Mouse (Mus musculus): ENCODE measurements around the gene Ldlrad3. TPM values are rescaled to one million over a fixed set of nuclear protein-coding genes. Genes with fewer than 3 reads are reported as not detected.

The Ldlrad3 gene
- total RNA-seq, 2 experiments from 2014 or later, result 4.5 to 5.9 TPM

DNA sequence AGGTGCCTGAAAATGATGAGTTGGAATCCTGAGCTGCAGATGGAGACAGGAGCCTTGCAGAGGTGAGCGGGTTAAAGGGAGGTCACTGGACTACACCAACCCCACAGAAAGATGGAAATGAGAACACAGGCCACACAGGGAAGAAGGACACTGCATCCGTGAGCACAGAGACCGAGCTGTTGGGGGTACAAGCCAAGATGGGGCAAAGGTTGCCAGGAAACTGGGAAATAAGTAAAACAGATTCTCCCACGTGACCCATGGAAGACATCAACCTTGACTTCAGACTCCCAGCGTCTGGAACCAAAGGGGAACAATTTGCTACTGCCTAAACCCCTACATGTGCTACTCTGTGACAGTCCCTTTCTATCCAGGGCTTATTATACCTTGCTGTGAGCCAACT lies 33.3 kb downstream of the Ldlrad3 start:
- intact Hi-C loops (cut with DNase I), result no loop called here
- H3K27ac ChIP-seq, result no peak overlapping the region
- TF ChIP-seq CTCF (IDR thresholded peaks at IDR 0.05), result no peak
- no peak overlapping the region for H3K4me3 ChIP-seq
- DNase-seq, result no peak

DNA sequence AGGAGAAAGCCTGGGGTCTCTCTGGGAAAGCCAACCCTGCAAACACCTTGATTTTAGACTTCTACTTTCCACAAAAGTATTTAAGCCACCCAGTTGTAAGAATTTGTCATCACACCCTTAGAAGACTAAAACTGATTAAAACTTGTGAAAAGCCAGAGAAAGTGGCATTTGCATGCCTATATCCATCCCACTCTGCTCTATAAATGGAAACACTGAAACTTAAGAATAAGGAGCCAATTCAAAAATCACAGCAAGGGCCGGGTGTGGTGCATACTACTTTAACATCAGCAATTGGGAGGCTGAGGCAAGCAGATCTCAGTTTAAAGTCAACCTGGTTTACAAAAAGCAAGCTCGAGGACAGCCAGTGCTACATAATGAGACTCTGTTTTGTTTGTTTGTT lies 37.1 kb downstream of the Ldlrad3 start:
- intact Hi-C loops (cut with DNase I), result no loop called here
- Histone ChIP-seq H3K4me3 (no peak overlapping the region), H3K27ac (no peak overlapping the region)
- TF ChIP-seq CTCF (IDR thresholded peaks at IDR 0.05), result no peak
- no peak for DNase-seq

DNA sequence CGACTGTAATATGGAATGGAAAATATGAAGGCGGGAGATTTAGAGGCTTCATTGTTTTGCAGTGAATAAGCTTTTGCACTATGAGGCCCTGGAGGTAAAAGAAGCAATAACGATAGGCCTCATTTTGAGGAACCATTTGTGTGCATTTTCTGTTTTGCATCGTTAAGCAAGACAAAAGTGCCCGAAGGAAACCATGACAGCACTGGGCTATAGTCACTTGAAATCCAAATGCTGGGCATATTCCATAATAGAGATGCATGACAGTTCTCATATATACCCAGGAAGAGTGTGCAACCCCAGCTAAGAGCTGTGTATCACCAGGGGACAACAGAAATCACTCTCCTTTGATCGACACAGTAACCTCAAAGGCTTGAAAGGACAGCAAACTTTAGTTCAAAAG lies 38.1 kb downstream of the Ldlrad3 start:
- intact Hi-C loops (cut with DNase I), result no loop called here
- no peak overlapping the region for H3K4me3 ChIP-seq
- no peak for TF ChIP-seq CTCF (IDR thresholded peaks at IDR 0.05)
- H3K27ac ChIP-seq, result no peak overlapping the region
- no peak for DNase-seq

DNA sequence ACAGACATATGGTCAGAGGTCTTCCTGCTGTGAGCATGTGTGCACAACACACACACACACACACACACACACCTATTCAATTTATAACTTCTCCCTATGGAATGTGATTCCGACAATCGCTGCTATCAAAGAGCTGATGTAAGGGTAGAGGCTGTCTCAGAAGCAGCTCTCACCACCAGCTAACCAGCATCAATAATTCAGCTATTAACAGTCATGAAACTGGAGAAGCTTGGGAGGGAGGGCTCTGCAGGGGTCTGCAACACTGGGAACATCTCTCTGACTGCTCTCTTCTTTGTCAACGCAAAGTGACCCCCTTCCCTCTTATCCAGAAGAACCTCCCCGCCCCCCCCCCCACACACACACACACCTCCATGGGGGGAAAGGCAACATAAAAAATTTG lies 38.6 kb downstream of the Ldlrad3 start:
- no peak overlapping the region for H3K27ac ChIP-seq
- no peak overlapping the region for H3K4me3 ChIP-seq
- DNase-seq, result no peak
- intact Hi-C loops (cut with DNase I), result no loop called here
- no peak for TF ChIP-seq CTCF (IDR thresholded peaks at IDR 0.05)

DNA sequence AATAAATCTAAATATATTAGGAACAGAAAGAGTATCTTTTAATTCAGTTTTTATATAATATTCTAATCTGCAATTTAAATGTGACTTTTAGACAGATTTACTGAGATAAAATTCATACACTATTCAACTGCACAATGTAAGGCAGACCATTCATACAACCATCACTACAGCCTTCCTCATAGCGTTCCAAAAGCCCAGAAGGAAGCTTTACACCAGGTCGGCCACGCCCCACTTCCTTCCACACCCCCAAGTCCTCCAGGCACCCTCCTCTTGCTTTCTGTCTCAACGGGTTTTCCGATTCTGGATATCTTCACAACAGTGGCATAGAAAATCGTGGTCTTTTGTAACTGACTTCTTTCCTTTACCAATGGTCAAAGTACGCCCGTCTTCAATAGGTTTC lies 39.8 kb downstream of the Ldlrad3 start:
- DNase-seq, result no peak
- intact Hi-C loops (cut with DNase I), result no loop called here
- no peak overlapping the region for H3K27ac ChIP-seq
- no peak for TF ChIP-seq CTCF (IDR thresholded peaks at IDR 0.05)
- peak overlapping the region; percentile 46 for H3K4me3 ChIP-seq

DNA sequence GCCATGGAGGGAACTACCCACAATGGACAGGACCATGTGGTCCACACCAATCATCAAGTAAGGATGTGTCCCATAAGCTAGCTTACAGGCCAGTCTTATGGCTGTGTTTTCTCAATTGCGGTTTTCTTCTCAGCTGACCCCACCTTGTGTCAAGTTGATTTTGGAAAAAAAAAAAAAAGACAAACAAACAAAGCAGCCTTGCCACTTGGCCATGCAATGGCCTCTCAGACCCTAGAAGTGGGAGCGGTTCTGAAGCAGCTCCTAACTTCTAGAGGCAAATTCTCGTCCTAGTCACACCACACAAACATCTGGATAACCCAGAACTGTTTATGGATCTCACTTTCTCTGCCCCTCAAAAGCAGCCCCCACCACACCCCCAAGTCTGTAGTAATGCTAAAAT lies 41.1 kb downstream of the Ldlrad3 start:
- intact Hi-C loops (cut with DNase I), result no loop called here
- no peak for TF ChIP-seq CTCF (IDR thresholded peaks at IDR 0.05)

DNA sequence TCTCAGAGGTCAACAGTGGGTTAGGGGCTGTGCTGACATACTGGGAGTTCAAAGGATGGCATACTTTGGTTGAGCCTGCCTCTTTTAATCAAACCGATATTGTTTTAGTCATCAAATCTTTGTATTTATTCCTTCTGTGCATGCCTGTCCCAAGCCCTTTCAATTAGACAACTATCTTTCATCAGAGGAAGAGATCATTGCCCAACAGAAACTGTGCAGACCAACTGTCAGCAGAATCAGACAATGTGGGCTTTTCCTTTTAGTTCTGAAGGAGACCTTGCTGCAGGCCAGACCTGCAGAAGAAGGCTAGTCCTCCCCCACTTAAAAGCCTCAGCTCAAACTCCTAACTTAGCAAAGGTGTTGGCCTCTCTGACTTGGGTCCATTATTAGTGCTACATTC lies 41.9 kb downstream of the Ldlrad3 start:
- intact Hi-C loops (cut with DNase I), result no loop called here
- TF ChIP-seq CTCF (IDR thresholded peaks at IDR 0.05), result no peak
- Histone ChIP-seq H3K4me3 (no peak overlapping the region), H3K27ac (no peak overlapping the region)
- no peak for DNase-seq

More for the DNA sequence above, 41.1 kb downstream of the Ldlrad3 start:
- H3K4me3 ChIP-seq, result no peak overlapping the region
- no peak overlapping the region for H3K27ac ChIP-seq
- no peak for DNase-seq

DNA sequence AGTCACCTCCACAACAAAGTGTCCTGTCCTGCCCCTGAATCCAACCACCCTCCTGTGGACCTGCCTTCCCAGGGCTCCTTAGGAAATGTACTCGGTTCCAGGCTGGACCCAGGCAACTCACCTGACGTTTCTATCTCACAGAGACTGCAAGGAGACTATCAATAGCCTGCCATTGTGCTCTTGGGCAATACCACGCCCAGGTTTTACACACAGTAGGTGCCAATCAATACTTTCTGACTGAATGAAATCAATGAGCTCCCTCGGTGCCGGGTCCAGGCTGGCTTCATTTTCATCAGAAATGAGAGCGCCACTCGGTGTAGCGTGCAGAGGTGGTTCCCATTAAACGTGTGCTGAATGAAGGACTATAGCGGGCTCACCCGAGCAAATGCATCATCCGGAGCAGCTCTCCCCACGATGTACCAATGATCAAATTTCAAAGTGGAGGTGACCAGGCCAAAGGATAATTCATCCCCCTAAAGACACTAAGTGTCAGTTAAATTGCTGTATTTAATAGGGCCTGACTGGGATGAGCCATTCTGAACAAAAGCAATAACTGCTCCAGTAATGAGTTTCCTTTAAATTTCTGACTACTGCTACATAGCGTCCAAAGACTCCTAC lies 43.4 kb downstream of the Ldlrad3 start:
- peak overlapping the region; percentile 62 for H3K27ac ChIP-seq
- intact Hi-C loops (cut with DNase I), result no loop called here
- TF ChIP-seq CTCF (IDR thresholded peaks at IDR 0.05), result no peak
- no peak for DNase-seq
- no peak overlapping the region for H3K4me3 ChIP-seq

DNA sequence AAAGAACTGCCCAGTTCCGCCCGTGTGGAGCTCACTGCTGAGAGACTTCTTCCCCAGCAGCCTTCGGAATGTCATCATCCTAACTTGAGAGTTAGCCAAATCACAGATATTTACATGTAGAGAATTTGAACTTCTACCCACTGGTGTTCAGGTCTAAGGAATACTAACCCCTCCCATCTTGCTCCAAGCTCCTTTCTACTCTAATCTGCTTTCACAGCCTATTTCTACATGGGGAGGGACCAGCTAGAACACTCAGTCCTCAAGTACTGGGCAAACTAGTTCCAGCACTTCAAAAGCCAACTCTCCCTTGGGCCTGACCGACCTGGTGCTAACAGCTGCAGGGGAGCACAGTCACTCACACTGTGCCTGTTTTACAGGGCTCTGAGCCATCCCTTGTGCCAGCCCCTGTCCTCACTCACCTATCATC lies 44.0 kb downstream of the Ldlrad3 start:
- DNase-seq, result peak; percentile 31
- Histone ChIP-seq H3K4me3 (no peak overlapping the region), H3K27ac (peak overlapping the region; percentile 62)
- intact Hi-C loops (cut with DNase I), result no loop called here
- no peak for TF ChIP-seq CTCF (IDR thresholded peaks at IDR 0.05)

DNA sequence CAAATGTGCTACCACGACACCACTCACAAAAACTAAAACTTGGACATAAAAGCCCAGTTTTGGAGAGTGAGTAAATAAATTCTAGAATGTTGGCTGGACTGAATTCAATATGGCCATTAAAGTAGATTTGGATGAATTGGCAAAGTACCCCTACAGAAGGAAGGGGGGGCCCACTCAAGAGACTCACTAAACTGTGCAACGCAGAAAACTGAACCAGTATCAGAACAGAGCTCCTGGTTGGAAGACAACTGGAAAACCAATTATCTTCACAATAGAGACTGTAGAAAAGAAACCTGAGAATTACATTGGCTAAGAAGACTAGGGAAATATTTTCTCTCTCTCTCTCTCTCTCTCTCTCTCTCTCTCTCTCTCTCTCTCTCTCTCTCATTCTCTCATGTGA lies 45.0 kb downstream of the Ldlrad3 start:
- Histone ChIP-seq H3K27ac (peak overlapping the region; percentile 9; the same call in 1 of the 2 replicates), H3K4me3 (no peak overlapping the region)
- TF ChIP-seq CTCF (IDR thresholded peaks at IDR 0.05), result no peak
- DNase-seq, result no peak
- intact Hi-C loops (cut with DNase I), result no loop called here

DNA sequence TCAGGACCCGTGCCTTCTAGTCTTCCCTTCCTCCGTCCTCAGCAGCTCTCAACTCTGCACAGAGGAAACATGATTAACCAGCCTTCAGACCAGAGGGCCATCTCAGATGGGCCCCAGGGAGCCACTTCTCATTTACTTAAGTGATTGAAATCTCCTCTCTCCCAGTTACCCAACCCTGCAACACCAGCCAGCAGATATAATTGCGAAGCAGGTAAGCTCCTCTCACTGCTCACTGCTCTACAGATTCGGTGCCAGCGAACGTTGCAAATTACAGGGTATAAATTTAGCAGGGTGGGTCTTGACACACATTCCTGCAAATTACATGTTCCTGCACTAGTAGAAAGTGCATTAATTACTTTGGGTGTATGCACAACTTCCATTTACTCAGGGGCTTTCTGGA lies 48.3 kb downstream of the Ldlrad3 start:
- intact Hi-C loops (cut with DNase I), result no loop called here
- Histone ChIP-seq H3K4me3 (no peak overlapping the region), H3K27ac (peak overlapping the region; percentile 66)
- no peak for DNase-seq
- no peak for TF ChIP-seq CTCF (IDR thresholded peaks at IDR 0.05)

DNA sequence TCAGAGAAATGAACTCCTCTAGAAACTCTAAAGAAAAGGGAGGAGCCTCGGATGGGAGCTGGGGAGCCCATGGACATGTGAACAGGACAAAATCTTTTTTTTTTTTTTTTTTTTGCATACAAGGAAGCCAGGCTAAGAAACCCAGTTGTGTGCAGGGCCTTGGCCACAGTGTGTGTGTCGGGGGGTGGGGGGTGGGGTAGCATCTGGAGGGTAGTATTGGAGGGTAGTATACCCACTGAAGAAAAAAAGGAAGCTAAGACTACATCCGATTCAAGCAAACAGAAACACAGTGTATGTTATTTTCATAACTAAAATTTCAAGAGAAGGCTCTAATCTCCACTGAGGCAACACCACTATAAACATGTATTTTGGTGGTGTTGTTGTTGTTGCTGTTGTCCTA lies 50.0 kb downstream of the Ldlrad3 start:
- H3K4me3 ChIP-seq, result no peak overlapping the region
- no peak for DNase-seq
- peak overlapping the region; percentile 66 for H3K27ac ChIP-seq
- intact Hi-C loops (cut with DNase I), result no loop called here
- no peak for TF ChIP-seq CTCF (IDR thresholded peaks at IDR 0.05)

DNA sequence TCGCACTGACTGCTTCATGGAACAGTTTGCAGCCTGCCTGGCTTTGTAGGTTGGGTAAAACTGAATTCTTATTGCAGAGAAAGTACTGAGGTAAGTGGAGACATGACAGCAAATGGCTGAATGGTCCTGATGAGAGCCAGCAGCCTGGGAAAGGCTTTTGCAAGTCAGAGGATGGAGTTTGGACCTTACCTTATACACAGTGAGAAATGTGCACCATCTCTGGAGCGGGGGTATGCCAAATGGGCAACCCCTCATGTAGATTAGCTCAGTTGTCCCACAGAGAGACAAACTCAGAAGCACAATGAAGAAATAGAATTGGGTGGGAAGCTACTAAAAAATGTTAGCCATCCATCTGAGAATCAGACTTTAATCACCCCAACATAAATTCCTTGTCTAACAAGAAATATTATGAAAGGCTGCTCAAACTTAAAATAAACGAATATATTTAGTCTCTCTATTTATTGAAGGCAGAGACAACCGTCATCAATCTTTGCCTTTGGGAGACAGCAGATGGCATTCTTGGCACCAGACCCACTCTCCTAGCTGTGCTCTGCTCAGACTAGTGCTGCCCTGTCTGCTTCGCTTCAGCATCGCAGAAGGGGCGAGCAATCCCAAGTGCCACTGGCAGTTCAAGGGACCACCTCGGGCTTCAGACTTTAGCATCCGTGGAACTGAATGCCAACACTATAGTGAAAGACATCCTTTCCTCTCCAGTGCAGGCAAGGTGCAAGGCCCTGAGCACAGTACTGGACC lies 51.5 kb downstream of the Ldlrad3 start:
- Histone ChIP-seq H3K27ac (peak overlapping the region; percentile 63), H3K4me3 (no peak overlapping the region)
- peak; percentile 44 for DNase-seq
- no peak for TF ChIP-seq CTCF (IDR thresholded peaks at IDR 0.05)
- intact Hi-C loops (cut with DNase I), result no loop called here

Data from gastrocnemius, adult 2 months (tissue).